Mouse (Mus musculus): ENCODE data around the gene Trp53. TPM values are rescaled to one million over a fixed set of nuclear protein-coding genes. Genes with fewer than 3 reads are reported as not detected.
"Not testable (repeated sequence)": the region's sequence is repeated elsewhere in the genome, so short reads cannot be mapped to it uniquely, and the experiment has no call there.

Gene Trp53
- 10 to 100 TPM; 32.5 to 45.2 TPM for total RNA-seq (2021)

DNA sequence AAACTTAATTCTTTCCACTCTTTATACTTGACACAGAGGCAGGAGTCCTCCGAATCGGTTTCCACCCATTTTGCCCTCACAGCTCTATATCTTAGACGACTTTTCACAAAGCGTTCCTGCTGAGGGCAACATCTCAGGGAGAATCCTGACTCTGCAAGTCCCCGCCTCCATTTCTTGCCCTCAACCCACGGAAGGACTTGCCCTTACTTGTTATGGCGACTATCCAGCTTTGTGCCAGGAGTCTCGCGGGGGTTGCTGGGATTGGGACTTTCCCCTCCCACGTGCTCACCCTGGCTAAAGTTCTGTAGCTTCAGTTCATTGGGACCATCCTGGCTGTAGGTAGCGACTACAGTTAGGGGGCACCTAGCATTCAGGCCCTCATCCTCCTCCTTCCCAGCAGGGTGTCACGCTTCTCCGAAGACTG lies at the start of gene Trp53, which contains the start of gene Wrap53:
Gene Trp53, plus strand, starts transcription at position 269 of the 424 bp plus-strand sequence.
Gene Wrap53, minus strand, starts transcription at position 165 of the 424 bp plus-strand sequence.
- intact Hi-C loops (cut with DNase I), result loop anchor here (2.0 kb wide), 1 partner anchor 27 kb away; no protein-coding TSS in a partner anchor
- DNase-seq, result peak; percentile 95 to 96

DNA sequence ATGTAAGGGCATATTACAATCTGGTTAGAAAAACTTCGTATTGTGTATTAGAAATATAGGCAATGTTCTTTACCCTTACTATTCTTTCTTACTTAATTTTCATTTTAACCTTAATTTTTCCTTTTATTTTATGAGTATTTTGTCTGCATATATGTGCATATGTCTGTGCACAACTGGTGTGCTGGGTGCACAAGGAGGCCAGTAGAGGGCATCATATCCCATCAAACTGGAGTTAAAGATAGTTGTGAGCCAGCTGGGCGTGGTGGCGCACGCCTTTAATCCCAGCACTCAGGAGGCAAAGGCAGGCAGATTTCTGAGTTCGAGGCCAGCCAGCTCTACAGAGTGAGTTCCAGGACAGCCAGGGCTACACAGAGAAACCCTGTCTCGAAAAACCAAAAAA lies 49.4 kb upstream of the Trp53 start:
- DNase-seq; intact Hi-C loops (cut with DNase I): not testable (repeated sequence)

- intact Hi-C loops (cut with DNase I), result no loop called here
- DNase-seq, result no peak
Observed at GRCm38 (mm10) chr11:69532480-69533150, 47.5 kb upstream of the Trp53 start.

DNA sequence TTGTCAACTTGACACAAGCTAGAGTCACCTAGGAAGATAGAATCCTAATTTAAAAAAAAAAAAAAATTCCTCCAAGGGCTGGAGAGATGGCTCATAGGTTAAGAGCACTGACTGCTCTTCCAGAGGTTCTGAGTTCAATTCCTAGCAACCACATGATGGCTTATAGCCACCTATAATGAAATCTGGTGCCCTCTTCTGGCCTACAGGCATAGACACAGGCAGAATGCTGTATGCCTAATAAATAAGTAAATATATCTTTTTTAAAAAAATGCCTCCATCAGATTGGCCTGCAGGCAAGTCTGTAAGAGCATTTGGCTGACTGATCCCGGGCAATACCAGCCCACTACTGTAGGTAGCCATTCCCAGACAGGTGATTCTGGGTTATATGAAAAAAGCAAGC lies 45.2 kb upstream of the Trp53 start:
- no peak for DNase-seq

DNA sequence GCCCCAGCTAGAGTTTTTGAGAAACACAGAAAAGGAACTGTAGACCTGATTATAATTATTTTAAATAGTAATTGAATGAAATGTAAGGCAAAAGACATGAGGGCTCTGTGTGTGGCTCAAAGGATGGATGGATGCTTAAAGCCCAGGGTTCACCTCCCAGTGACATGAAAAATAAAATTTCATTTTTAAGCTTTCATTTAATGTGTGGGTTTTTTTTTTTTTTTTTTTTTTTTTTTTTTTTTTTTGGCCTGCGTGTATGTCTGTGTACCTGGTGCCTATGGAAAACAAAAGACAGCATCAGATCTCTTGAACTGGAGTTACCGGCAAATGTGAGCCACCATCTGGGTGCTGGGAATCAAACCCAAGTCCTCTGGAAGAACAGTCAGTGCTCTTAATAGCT lies 39.5 kb upstream of the Trp53 start:
- intact Hi-C loops (cut with DNase I), result no loop called here
- no peak for DNase-seq

More for the DNA sequence above, 45.2 kb upstream of the Trp53 start:
- intact Hi-C loops (cut with DNase I), result no loop called here

DNA sequence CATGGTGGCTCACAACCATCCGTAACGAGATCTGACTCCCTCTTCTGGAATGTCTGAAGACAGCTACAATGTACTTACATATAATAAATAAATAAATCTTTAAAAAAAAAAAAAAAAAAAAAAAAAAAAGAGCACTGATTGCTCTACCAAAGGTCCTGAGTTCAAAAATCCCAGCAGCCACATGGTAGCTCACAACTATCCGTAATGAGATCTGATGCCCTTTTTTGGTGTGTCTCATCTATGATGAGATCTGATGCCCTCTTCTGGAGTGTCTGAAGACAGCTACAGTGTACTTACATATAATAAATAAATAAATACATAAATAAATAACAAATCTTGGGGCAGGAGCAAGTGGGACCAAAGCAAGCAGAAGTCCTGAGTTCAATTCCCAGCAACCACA lies 38.4 kb upstream of the Trp53 start:
- intact Hi-C loops (cut with DNase I); DNase-seq: not testable (repeated sequence)

- intact Hi-C loops (cut with DNase I), result no loop called here
- no peak for DNase-seq
Observed at GRCm38 (mm10) chr11:69543598-69543997, 36.6 kb upstream of the Trp53 start.

DNA sequence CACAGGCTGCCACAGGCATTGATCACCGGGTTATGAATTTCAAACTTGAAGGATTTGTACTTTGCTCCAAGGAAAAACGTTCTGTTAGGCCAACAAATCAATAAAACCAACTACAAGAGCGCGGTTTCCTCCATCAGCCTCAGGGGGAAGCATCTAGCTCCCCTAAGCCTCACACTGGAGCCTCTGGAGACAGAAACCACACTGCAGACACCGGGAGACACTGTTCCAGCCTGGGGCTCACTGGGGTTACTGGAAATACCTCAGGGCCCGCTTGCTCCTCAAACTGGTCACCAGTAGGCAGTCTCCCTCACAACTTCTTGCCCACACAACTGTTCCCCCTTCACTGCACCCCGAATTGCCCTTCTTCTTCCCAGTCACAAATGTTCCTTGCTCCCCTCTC lies 34.2 kb upstream of the Trp53 start:
- intact Hi-C loops (cut with DNase I), result loop anchor here (2.0 kb wide), 2 partner anchors 33 to 69 kb away; no protein-coding TSS in a partner anchor
- no peak for DNase-seq

GRCm38 (mm10) chr11:69546423-69547053 lies 33.6 kb upstream of the Trp53 start:
- DNase-seq, result peak; percentile 84 to 86
- intact Hi-C loops (cut with DNase I), result loop anchor here (2.0 kb wide), 2 partner anchors 32 to 68 kb away; no protein-coding TSS in a partner anchor

GRCm38 (mm10) chr11:69547071-69547470 lies 33.1 kb upstream of the Trp53 start:
- intact Hi-C loops (cut with DNase I), result loop anchor here (2.0 kb wide), 2 partner anchors 32 to 68 kb away; no protein-coding TSS in a partner anchor
- DNase-seq, result peak; percentile 37 to 64

DNA sequence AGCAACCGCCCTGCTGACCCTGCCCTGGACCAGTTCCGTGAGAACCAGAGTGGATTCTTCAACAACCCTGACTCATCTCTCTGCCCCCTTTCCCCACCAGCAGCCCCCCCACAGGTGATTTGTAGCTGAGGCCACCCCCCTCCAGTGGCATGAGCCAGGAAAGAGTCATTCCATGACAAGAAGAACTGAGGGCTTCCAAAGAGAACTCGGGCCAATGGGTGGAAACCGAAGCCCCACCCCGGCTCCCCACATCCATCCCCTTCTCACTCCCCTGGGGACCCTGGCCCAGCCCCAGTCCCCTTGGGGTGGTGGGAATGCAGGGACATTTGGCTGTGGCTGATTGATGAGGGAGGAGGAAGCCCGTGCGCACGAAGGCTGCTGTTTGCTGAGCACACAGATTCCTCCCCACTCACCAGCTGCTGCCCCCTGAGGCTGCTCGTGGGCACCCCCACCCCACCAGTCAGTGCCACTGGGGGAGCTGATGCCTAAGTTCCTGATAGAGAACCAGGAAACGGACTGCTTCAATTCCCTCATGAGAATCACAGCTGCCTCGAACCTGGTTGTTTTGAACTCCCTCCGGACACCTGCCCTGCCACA lies 31.0 kb upstream of the Trp53 start, which contains the start of gene Dnah2:
Gene Dnah2, minus strand, starts transcription at position 51 of the 597 bp plus-strand sequence.
- DNase-seq, result no peak
- intact Hi-C loops (cut with DNase I), result no loop called here

DNA sequence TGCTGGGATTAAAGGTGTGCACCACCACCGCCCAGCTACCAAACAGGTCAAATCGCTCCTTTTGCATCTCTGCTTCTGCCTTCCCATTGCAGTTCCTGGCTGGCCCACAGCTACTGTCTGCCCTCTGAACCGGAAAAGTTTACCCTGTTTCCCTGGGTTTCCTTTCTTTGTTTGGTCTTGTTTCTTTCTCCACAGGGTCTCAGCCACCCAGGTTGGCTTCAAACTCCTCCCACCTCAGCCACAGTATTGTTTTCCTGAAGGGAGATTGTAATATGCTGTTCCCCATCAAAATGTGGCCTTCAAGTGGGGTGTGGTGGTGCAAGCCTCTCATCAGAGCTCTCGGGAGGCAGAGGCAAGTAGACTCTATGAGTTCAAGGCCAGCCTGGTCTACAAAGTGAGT lies 28.8 kb upstream of the Trp53 start:
- no peak for DNase-seq
- intact Hi-C loops (cut with DNase I), result no loop called here

- intact Hi-C loops (cut with DNase I), result no loop called here
- DNase-seq, result no peak
Observed at GRCm38 (mm10) chr11:69552622-69553340, 27.4 kb upstream of the Trp53 start.

- no peak for DNase-seq
- intact Hi-C loops (cut with DNase I), result no loop called here
Observed at GRCm38 (mm10) chr11:69553341-69553721, 26.8 kb upstream of the Trp53 start.

GRCm38 (mm10) chr11:69554539-69555140 lies 25.5 kb upstream of the Trp53 start:
- intact Hi-C loops (cut with DNase I), result no loop called here
- peak in 1 of 2 experiments; percentile 15 for DNase-seq

DNA sequence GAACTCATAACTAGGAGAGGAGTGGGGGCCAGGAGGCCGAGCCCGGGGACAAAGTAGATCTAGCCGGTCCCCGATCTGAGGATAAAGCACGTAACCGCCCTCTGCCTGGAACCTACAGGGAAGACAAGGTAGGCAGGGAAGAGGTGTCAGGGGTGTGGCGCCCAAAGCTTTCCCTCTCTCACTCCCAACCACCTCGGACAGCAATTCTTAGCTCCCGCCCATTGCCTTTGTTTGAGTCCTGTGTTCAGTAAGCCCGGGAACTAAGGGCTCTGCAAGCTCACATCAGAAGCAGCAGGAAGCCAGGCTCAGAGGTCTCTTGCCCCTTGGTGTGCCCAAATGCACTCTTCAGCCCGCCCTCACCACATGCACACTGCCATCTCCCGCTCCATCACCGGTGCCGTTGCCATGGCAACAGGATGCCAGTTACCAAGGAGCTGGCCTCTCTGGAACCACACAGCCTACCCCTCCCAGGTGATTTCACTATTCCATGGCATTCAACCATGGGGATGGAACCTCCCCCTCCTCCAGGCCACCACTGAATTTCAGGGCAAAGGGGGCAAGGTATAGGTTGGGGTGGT lies 22.7 kb upstream of the Trp53 start:
- intact Hi-C loops (cut with DNase I), result no loop called here
- DNase-seq, result no peak

- DNase-seq, result peak; percentile 33 to 47
- intact Hi-C loops (cut with DNase I), result no loop called here
Observed at GRCm38 (mm10) chr11:69558756-69559155, 21.4 kb upstream of the Trp53 start.

DNA sequence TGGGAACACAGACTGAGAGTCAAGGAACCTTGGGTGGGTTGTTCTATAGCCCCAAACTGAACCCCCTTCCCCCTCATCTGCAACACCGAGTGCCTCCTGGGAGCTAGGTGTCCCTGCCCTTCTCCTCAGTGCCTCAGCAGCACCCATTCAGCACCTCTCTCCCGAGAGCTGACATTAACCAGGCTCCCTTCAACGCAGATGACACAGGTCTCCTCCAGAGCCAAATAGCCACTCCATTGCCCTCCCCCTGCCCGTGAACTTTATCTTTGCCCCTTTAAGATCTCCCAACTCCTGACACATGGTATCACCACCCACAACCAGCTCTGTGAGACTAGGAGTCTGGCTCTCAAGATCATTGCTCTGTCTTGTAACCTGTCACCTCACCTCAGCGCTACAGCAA lies 21.0 kb upstream of the Trp53 start:
- intact Hi-C loops (cut with DNase I), result no loop called here
- DNase-seq, result peak; percentile 81 to 84

DNA sequence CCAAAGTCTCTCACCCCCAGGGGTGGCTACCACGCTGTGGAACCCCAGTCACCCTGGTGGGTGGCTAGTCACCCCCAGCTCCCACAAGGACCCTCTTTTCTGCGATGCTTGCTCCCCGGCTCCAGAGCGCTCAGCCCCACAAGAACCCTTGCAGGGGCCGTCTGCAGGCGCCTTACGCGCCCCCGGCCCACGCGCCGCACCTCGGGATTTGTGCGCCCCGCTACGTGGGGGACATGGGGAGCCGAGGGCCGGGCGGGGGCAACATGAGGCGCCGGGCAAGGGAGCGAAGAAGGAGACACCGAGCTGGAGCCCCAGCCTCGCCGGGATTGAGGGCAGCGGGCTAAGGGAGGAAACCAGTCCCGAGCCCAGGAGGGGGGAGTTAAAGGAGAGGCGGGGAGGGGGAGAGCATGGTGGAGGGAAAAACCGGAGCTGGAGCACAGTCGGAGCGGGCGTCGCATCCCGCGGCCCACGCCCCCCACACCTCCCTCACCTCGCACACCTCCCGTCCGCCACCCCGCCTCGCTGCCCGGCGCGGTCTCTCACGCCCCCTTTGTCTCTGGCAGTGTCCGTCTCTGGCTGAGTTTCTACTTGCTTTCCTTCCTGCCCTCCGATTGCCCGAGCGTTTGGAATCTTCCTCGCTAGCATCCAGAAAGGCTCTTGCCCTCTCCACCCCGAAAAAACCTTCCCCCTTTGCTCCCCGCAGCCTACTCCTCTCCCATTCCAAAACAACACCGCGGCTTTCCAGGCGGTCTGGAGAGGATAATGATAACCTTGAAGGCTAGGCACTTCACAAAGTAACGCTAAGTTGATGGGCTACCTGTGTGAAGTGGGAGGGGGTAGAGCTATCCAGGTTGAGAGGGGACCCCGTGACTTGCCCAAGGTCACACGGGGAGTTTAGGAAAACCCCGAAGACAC lies 20.1 kb upstream of the Trp53 start, which contains the start of gene Efnb3:
Gene Efnb3, minus strand, starts transcription at position 355 of the 915 bp plus-strand sequence.
- intact Hi-C loops (cut with DNase I), result no loop called here
- DNase-seq, result peak; percentile 55 to 67
